Mouse (Mus musculus): ENCODE results near the gene Nubp2. TPM values are rescaled to one million over a fixed set of nuclear protein-coding genes. Genes with fewer than 3 reads are reported as not detected.
A peak's percentile ranks its signal among the peaks of the same experiment; 100 is the strongest.

Gene Nubp2
- total and polyA plus RNA-seq, 2 experiments from 2014 or later, result 52.7 to 65.0 TPM

- H3K4me3 ChIP-seq (ENCODE audit: low read length), result no peak overlapping the region
- H3K4me1 ChIP-seq (ENCODE audit: insufficient read depth, low read length), result no peaks in the 10 kb centered on the region
- no peaks in the 10 kb centered on the region for H3K27me3 ChIP-seq (ENCODE audit: insufficient read depth, low read length)
- H3K9me3 ChIP-seq (ENCODE audit: low read length), result no peaks in the 10 kb centered on the region
- no peak overlapping the region for H3K4me2 ChIP-seq (ENCODE audit: low read depth, low read length)
- H3K36me3 ChIP-seq (ENCODE audit: insufficient read depth, low read length), result peaks cover 4% of the 10 kb centered on the region; the same call in 1 of the 2 replicates
- WGBS, result 47% methylated on average over 5 of the region's 5 CpGs
- no peak overlapping the region for H3K9ac ChIP-seq (replicated peaks; ENCODE audit: low read length)
- no peak overlapping the region for H3K27ac ChIP-seq
- ATAC-seq (0 out of 2 replicates have a peak, but pooled peaks have one; percentile 20), DNase-seq (ENCODE audit: low spot score) (no peak)
- no peak for TF ChIP-seq CTCF (IDR thresholded peaks at IDR 0.05; ENCODE audit: low read depth)
Measured at GRCm38 (mm10) chr17:24878117-24878397, 8.1 kb downstream of the Nubp2 start.

GRCm38 (mm10) chr17:24877336-24878116 lies 8.6 kb downstream of the Nubp2 start:
- 62% methylated on average over 10 of the region's 10 CpGs for WGBS
- H3K27ac ChIP-seq, result no peak overlapping the region
- H3K9me3 ChIP-seq (ENCODE audit: low read length), result no peaks in the 10 kb centered on the region
- H3K4me3 ChIP-seq (ENCODE audit: low read length), result no peak overlapping the region
- ATAC-seq, result no peak
- no peaks in the 10 kb centered on the region for H3K27me3 ChIP-seq (ENCODE audit: insufficient read depth, low read length)
- no peaks in the 10 kb centered on the region for H3K36me3 ChIP-seq (ENCODE audit: insufficient read depth, low read length)
- no peaks in the 10 kb centered on the region for H3K4me1 ChIP-seq (ENCODE audit: insufficient read depth, low read length)
- TF ChIP-seq CTCF (IDR thresholded peaks at IDR 0.05; ENCODE audit: low read depth), result no peak
- H3K9ac ChIP-seq (replicated peaks; ENCODE audit: low read length), result no peak overlapping the region
- no peak for DNase-seq (ENCODE audit: low spot score)
- H3K4me2 ChIP-seq (ENCODE audit: low read depth, low read length), result no peak overlapping the region

GRCm38 (mm10) chr17:24874989-24875388 lies 11.2 kb downstream of the Nubp2 start:
- no peak for DNase-seq (ENCODE audit: low spot score)
- H3K27ac ChIP-seq, result no peak overlapping the region
- H3K4me1 ChIP-seq (ENCODE audit: insufficient read depth, low read length), result no peaks in the 10 kb centered on the region
- H3K9me3 ChIP-seq (ENCODE audit: low read length), result no peaks in the 10 kb centered on the region
- no peak overlapping the region for H3K9ac ChIP-seq (replicated peaks; ENCODE audit: low read length)
- H3K27me3 ChIP-seq (ENCODE audit: insufficient read depth, low read length), result no peaks in the 10 kb centered on the region
- TF ChIP-seq CTCF (IDR thresholded peaks at IDR 0.05; ENCODE audit: low read depth), result no peak
- H3K4me2 ChIP-seq (ENCODE audit: low read depth, low read length), result no peak overlapping the region
- ATAC-seq, result no peak
- 80% methylated on average over 8 of the region's 8 CpGs for WGBS
- no peaks in the 10 kb centered on the region for H3K36me3 ChIP-seq (ENCODE audit: insufficient read depth, low read length)
- H3K4me3 ChIP-seq (ENCODE audit: low read length), result no peak overlapping the region

- Histone ChIP-seq H3K4me1 (ENCODE audit: insufficient read depth, low read length) (no peaks in the 10 kb centered on the region), H3K27ac (no peak overlapping the region), H3K27me3 (ENCODE audit: insufficient read depth, low read length) (no peaks in the 10 kb centered on the region), H3K4me2 (ENCODE audit: low read depth, low read length) (no peak overlapping the region), H3K4me3 (ENCODE audit: low read length) (no peak overlapping the region), H3K9ac (replicated peaks; ENCODE audit: low read length) (no peak overlapping the region), H3K36me3 (ENCODE audit: insufficient read depth, low read length) (no peaks in the 10 kb centered on the region), H3K9me3 (ENCODE audit: low read length) (no peaks in the 10 kb centered on the region)
- TF ChIP-seq CTCF (IDR thresholded peaks at IDR 0.05; ENCODE audit: low read depth), result no peak
- DNase-seq (ENCODE audit: low spot score), result no peak
- WGBS, result 29% methylated on average over 1 of the region's 1 CpGs
- ATAC-seq, result no peak
Measured at GRCm38 (mm10) chr17:24874405-24874745, 11.8 kb downstream of the Nubp2 start.

- ATAC-seq, result no peak
- no peak overlapping the region for H3K4me2 ChIP-seq (ENCODE audit: low read depth, low read length)
Measured at GRCm38 (mm10) chr17:24873695-24874404, 12.3 kb downstream of the Nubp2 start.

GRCm38 (mm10) chr17:24867914-24868313 lies 18.2 kb downstream of the Nubp2 start:
- no peak for TF ChIP-seq CTCF (IDR thresholded peaks at IDR 0.05; ENCODE audit: low read depth)
- H3K27ac ChIP-seq, result no peak overlapping the region
- H3K4me3 ChIP-seq (ENCODE audit: low read length), result no peak overlapping the region
- H3K4me2 ChIP-seq (ENCODE audit: low read depth, low read length), result no peak overlapping the region
- no peaks in the 10 kb centered on the region for H3K9me3 ChIP-seq (ENCODE audit: low read length)
- H3K4me1 ChIP-seq (ENCODE audit: insufficient read depth, low read length), result no peaks in the 10 kb centered on the region
- H3K36me3 ChIP-seq (ENCODE audit: insufficient read depth, low read length), result peaks cover 25% of the 10 kb centered on the region
- H3K27me3 ChIP-seq (ENCODE audit: insufficient read depth, low read length), result no peaks in the 10 kb centered on the region
- ATAC-seq (no peak), DNase-seq (ENCODE audit: low spot score) (no peak)
- WGBS, result 92% methylated on average over 10 of the region's 10 CpGs
- H3K9ac ChIP-seq (replicated peaks; ENCODE audit: low read length), result no peak overlapping the region

More at GRCm38 (mm10) chr17:24873695-24874404, 12.3 kb downstream of the Nubp2 start:
- no peak for DNase-seq (ENCODE audit: low spot score)
- H3K4me1 ChIP-seq (ENCODE audit: insufficient read depth, low read length), result no peaks in the 10 kb centered on the region
- no peaks in the 10 kb centered on the region for H3K9me3 ChIP-seq (ENCODE audit: low read length)
- no peak overlapping the region for H3K4me3 ChIP-seq (ENCODE audit: low read length)
- WGBS, result 47% methylated on average over 4 of the region's 4 CpGs
- no peak overlapping the region for H3K9ac ChIP-seq (replicated peaks; ENCODE audit: low read length)
- no peaks in the 10 kb centered on the region for H3K27me3 ChIP-seq (ENCODE audit: insufficient read depth, low read length)
- H3K36me3 ChIP-seq (ENCODE audit: insufficient read depth, low read length), result no peaks in the 10 kb centered on the region
- no peak for TF ChIP-seq CTCF (IDR thresholded peaks at IDR 0.05; ENCODE audit: low read depth)
- no peak overlapping the region for H3K27ac ChIP-seq

GRCm38 (mm10) chr17:24865776-24866175 lies 20.4 kb downstream of the Nubp2 start, which contains the start of gene Igfals:
Gene Igfals (plus strand): TSS chr17:24865997.
- peaks cover 40% of the 10 kb centered on the region for H3K36me3 ChIP-seq (ENCODE audit: insufficient read depth, low read length)

More at GRCm38 (mm10) chr17:24865776-24866175, 20.4 kb downstream of the Nubp2 start, which contains the start of gene Igfals:
- 91% methylated on average over 8 of the region's 8 CpGs for WGBS
- no peak for DNase-seq (ENCODE audit: low spot score)
- Histone ChIP-seq H3K9me3 (ENCODE audit: low read length) (no peaks in the 10 kb centered on the region), H3K27me3 (ENCODE audit: insufficient read depth, low read length) (no peaks in the 10 kb centered on the region), H3K9ac (replicated peaks; ENCODE audit: low read length) (no peak within 1 kb of the TSS), H3K27ac (no peak within 1 kb of the TSS), H3K4me2 (ENCODE audit: low read depth, low read length) (no peak within 1 kb of the TSS), H3K4me3 (ENCODE audit: low read length) (no peak within 1 kb of the TSS), H3K4me1 (ENCODE audit: insufficient read depth, low read length) (no peaks in the 10 kb centered on the region)
- ATAC-seq, result no peak
- TF ChIP-seq CTCF (IDR thresholded peaks at IDR 0.05; ENCODE audit: low read depth), result no peak
